In the genomic region with DNA sequence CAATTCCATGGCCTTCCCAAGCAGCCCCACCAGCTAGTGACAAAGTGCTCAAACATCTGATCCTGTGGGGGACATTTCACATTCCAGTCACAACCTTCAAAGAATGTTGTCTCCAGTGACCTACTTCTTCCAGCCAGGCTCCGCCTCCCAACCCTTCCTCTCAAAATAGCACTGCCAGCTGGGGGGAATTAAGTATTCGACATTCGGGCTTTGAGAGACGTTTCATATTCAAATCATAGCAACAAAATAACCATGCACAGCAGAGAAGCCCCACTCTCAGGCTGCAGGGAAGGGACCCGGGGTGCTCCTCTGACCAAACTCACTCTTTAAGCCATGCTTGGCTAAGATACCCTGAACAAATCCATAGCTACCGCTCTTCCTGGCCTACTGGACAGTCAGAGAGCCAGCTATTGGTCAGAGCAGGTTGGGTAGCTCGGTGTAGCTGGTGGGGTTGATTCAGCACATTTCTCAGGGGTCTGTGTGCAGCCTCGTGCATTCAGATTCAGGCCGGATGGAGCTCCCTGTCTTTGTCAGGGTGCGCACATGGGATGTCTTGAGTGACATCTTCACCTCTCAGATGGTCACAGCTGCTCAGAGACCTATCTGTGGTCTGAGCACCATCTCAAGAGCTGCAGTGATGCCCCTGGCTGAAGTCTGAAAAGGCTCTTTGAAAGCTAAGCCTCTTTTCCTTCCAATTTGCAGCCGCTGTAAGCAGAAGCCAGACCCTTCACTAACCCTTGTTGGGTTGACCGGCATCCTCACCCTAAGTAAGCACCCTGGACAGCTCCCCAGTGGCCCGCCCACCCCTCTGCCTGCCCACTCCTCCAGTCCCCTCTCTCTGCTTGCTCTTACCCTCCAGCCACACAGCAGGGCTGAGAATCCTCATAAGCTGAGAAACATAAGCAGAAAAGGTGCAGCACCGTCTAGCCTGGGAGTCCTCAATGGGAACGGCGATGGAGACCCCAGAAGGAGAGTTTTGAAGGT, we compare ENCODE assay signal across 10 mouse cellular contexts. TPM values are rescaled to one million over a fixed set of nuclear protein-coding genes. Genes with fewer than 3 reads are reported as not detected.
A peak's percentile ranks its signal among the peaks of the same experiment; 100 is the strongest.
DNase-seq lines count a peak whose midpoint lies in the region; TF ChIP-seq lines count a peak whose summit lies in the region.
"Had no signal": no experiment of that assay in that cellular context is flagged by ENCODE, and none has a peak within 500 bp of the region (broad histone marks: within the 10 kb centered on the region; RNA-seq: fewer than 3 reads in every experiment).

No protein-coding gene starts in this region.

- no peak overlapping the region for H3K4me3 ChIP-seq in ES-E14 (ENCODE audit: insufficient read depth in 1 of 2, low read depth in 1 of 2, low read length in 2 of 2, poor library complexity in 1 of 2, severe bottlenecking in 1 of 2)
- H3K4me3 ChIP-seq: embryonic facial prominence, embryonic 15.5 days; liver, embryonic 15.5 days had no signal

- DNase-seq in layer of hippocampus, adult 11-12 months (ENCODE audit: low spot score): peak; percentile 31
- no peak for DNase-seq in layer of hippocampus, postnatal 36 days
- DNase-seq in ES-E14 (ENCODE audit: low read depth, low spot score): peak; percentile 52
- peak; percentile 65 for DNase-seq in R1 (ENCODE audit: low read depth, low spot score)
- DNase-seq in forelimb bud, embryonic 11.5 days (ENCODE audit: low read depth, low spot score): peak; percentile 67
- DNase-seq in adrenal gland, adult 18-20 months (ENCODE audit: low spot score in 2 of 2): no peak
- no peak for DNase-seq in adrenal gland, postnatal 36 days

- no peaks in the 10 kb centered on the region for H3K9me3 ChIP-seq in ES-E14 (ENCODE audit: control insufficient read depth, insufficient read depth, low read depth, low read length)
- H3K9me3 ChIP-seq: embryonic facial prominence, embryonic 15.5 days; liver, embryonic 15.5 days had no signal

- no peaks in the 10 kb centered on the region for H3K36me3 ChIP-seq in ES-E14 (ENCODE audit: control insufficient read depth, insufficient read depth, low read length, poor library complexity, severe bottlenecking)
- H3K36me3 ChIP-seq: embryonic facial prominence, embryonic 15.5 days; liver, embryonic 15.5 days had no signal

- in situ Hi-C loops in ES-E14 (cut with MboI; ENCODE audit: low sequenced_read_pairs in 2 of 2, unreplicated experiment in 2 of 2): no loop called here

- H3K4me1 ChIP-seq in ES-E14 (ENCODE audit: control insufficient read depth in 2 of 2, insufficient read depth in 2 of 2, low read length in 2 of 2, poor library complexity in 1 of 2): peaks cover 0 to 3% of the 10 kb centered on the region in 2 experiments; a peak in 2 of 4 replicates
- H3K4me1 ChIP-seq: liver, embryonic 15.5 days had no signal

- H3K9ac ChIP-seq in ES-E14 (ENCODE audit: insufficient read depth, low read depth, low read length, poor library complexity, severe bottlenecking): no peak overlapping the region
- H3K9ac ChIP-seq: embryonic facial prominence, embryonic 15.5 days; liver, embryonic 15.5 days had no signal

- no peak overlapping the region for H3K27ac ChIP-seq in ES-E14 (ENCODE audit: insufficient read depth, low read depth, low read length, poor library complexity, severe bottlenecking)
- H3K27ac ChIP-seq: embryonic facial prominence, embryonic 15.5 days; liver, embryonic 15.5 days had no signal

TF ChIP-seq in ES-E14, 5 proteins besides CTCF, POLR2A, EP300 and RAD21:
- TF ChIP-seq ZC3H11A (IDR thresholded peaks at IDR 0.05; ENCODE audit: borderline replicate concordance, low read depth, low read length) (no peak), CHD2 (IDR thresholded peaks at IDR 0.05; ENCODE audit: low read depth, low read length) (no peak), MAFK (IDR thresholded peaks at IDR 0.05; ENCODE audit: insufficient read depth, low read depth, low read length) (no peak), ZNF384 (IDR thresholded peaks at IDR 0.05; ENCODE audit: low read depth, low read length) (no peak), HCFC1 (IDR thresholded peaks at IDR 0.05; ENCODE audit: borderline replicate concordance, insufficient read depth, low read length) (no peak)

RNA-seq across cellular contexts. Expression of a gene that starts 30.7 kb away (rescaled TPM):
- total RNA-seq in layer of hippocampus, postnatal 36 days (2021): 1 to 10 TPM in 1 of 2 experiments, under 1 TPM in 1; 0.42 to 1.1 TPM
- total RNA-seq in ES-E14 (2012; rRNA removed): 21.4 and 37.1 TPM in 2 replicates
- total RNA-seq in adrenal gland, adult 18-20 months (2021): under 1 TPM; 0.40 to 0.74 TPM
- under 1 TPM in 1 of 2 experiments, not detected in 1; 0.86 TPM for total RNA-seq in adrenal gland, postnatal 36 days (2021)
- total RNA-seq: heart, postnatal 25 days had no signal

RNA-seq across cellular contexts. Expression of a gene that starts 49.9 kb away (rescaled TPM):
- 1 to 10 TPM; 3.5 to 4.2 TPM for total RNA-seq in layer of hippocampus, postnatal 36 days (2021)
- 5.0 and 5.5 TPM in 2 replicates for total RNA-seq in ES-E14 (2012; rRNA removed)
- 1 to 10 TPM; 6.1 to 6.9 TPM for total RNA-seq in adrenal gland, adult 18-20 months (2021)
- total RNA-seq in adrenal gland, postnatal 36 days (2021): 10 to 100 TPM in 1 of 2 experiments, 1 to 10 TPM in 1; 7.1 to 10.7 TPM

RNA-seq across cellular contexts. Expression of a gene that starts 57.3 kb away (rescaled TPM):
- total RNA-seq in layer of hippocampus, postnatal 36 days (2021): 10 to 100 TPM; 52.1 to 59.2 TPM
- total RNA-seq in ES-E14 (2012; rRNA removed): 1.0 and 1.5 TPM in 2 replicates
- total RNA-seq in adrenal gland, adult 18-20 months (2021): 10 to 100 TPM; 68.0 to 79.5 TPM
- total RNA-seq in adrenal gland, postnatal 36 days (2021): 10 to 100 TPM; 30.9 to 72.6 TPM

Comparison
In these comparisons a context has a peak if more than half of its experiments do, and no peak if none do; other contexts are left out.
1. DNase-seq: peak in layer of hippocampus, adult 11-12 months (single experiment), ES-E14 (single experiment), R1 (single experiment) and forelimb bud, embryonic 11.5 days (single experiment); none in layer of hippocampus, postnatal 36 days (0 of 2), adrenal gland, adult 18-20 months (0 of 2) and adrenal gland, postnatal 36 days (0 of 2).
2. RNA of a gene that starts 30.7 kb away (total RNA-seq): 21.4 to 37.1 TPM in ES-E14; 0.42 to 1.1 TPM in layer of hippocampus, postnatal 36 days, 0.86 TPM in adrenal gland, postnatal 36 days and 0.40 to 0.74 TPM in adrenal gland, adult 18-20 months; every median in the first group is over 10 times any median in the second.
3. RNA of a gene that starts 57.3 kb away (total RNA-seq): 68.0 to 79.5 TPM in adrenal gland, adult 18-20 months, 30.9 to 72.6 TPM in adrenal gland, postnatal 36 days and 52.1 to 59.2 TPM in layer of hippocampus, postnatal 36 days; 1.0 to 1.5 TPM in ES-E14; every median in the first group is over 10 times any median in the second.